Mouse (Mus musculus) erythroblast, embryonic 14.5 days (primary cell): ENCODE results near the gene Adgre4.

Experiments used
- GATA1 ChIP-seq: IDR thresholded peaks from 2 replicates; pipeline ENCODE4 v1.6.1; 2012; ENCODE audit warnings: low read length, inconsistent platforms, mixed read lengths
- TAL1 ChIP-seq: IDR thresholded peaks from 3 replicates; pipeline ENCODE4 v1.6.1; 2012; ENCODE audit warnings: low read length, inconsistent platforms, mixed read lengths

DNA sequence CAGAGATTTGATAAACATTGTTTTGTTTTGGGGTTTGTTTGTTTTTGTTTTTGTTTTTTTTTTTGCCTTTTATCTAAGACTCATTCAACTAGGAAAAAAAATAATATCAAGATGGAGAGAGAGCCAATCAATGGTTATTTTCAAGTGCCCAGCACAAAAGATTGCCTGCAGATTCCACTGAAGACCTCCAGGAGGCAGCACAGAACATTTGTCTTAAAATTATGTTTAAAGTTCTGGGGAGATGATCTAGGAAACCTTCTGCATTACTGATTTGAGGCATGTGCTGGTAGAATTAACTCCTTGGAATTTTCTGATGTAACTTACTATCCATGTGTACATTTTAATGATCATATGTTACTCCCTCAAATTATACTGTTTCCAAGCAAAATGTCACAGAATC lies 63.9 kb downstream of the Adgre4 start:
- TF ChIP-seq GATA1 (no peak), TAL1 (no peak)
